Mouse (Mus musculus): ENCODE data around the gene Pigx.
"Not testable (repeated sequence)": the region's sequence is repeated elsewhere in the genome, so short reads cannot be mapped to it uniquely, and the experiment has no call there.

Gene Pigx

DNA sequence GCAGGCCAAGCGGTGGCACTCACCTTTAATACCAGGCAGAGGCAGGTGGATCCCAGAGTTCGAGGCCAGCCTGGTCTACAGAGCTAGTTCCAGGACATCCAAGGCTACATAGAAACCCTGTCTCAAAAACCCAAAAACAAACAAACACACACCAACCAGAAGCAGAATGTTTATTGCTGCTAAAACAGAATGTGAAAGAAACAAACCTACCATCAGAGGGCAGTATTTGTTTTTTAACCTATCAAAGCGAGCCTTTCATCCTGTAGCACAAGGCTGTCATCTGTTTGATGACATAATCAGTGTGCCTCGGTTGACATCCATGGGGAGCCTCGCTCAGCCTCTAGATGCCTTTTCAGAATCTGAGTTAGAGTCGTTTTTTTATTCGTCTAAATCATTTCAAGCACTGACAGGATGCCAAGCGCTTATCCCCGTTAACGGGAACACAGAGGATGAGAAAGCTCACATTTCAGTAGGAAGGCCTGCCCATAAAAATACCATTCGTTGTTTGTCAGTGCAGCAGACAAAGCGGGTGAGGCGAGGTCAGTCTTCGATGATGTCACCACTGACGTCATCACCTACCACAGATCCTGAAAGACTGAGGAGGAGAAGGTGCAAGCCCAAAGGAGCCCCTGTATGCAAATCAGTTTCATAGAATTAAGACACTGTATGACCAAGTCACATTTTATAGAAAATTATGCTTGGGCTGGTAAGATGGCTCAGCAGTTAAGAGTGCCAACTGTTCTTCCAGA lies 11.6 kb upstream of the Pigx start:
- CTCF ChIA-PET: interaction anchor here (0.6 to 0.8 kb wide), 3 partner anchors 12 to 931 kb away, joined by 3 to 5 read pairs (median 5); partner anchors contain the start of genes Cep19 and Pigx

- CTCF ChIA-PET: interaction anchor here (0.6 to 0.7 kb wide), 2 partner anchors 17 to 35 kb away, joined by 3 read pairs; no protein-coding TSS in a partner anchor
Observed at GRCm38 (mm10) chr16:32108578-32108977, 9.0 kb upstream of the Pigx start.

DNA sequence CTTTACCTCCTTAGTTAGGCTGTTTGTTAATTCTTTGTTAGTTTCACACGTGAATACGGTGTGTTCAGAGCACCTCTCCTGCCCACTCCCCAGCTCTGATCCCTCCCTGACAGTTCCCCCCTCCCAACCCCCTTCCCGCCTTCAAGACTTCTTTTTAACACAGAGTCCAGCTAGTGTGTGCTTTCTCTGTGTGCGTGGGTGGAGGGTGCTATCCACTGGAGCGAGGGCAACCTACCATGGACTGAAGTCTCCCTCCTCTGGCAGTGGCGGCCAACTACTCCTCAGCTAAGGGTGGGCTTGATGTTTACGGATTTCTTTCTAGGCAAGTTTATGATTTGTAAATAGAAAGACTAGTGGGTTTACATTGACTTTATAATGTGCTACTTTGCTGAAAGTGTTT lies 8.6 kb upstream of the Pigx start:
- CTCF ChIA-PET: interaction anchor here (0.6 to 0.7 kb wide), 2 partner anchors 17 to 35 kb away, joined by 3 read pairs; no protein-coding TSS in a partner anchor

DNA sequence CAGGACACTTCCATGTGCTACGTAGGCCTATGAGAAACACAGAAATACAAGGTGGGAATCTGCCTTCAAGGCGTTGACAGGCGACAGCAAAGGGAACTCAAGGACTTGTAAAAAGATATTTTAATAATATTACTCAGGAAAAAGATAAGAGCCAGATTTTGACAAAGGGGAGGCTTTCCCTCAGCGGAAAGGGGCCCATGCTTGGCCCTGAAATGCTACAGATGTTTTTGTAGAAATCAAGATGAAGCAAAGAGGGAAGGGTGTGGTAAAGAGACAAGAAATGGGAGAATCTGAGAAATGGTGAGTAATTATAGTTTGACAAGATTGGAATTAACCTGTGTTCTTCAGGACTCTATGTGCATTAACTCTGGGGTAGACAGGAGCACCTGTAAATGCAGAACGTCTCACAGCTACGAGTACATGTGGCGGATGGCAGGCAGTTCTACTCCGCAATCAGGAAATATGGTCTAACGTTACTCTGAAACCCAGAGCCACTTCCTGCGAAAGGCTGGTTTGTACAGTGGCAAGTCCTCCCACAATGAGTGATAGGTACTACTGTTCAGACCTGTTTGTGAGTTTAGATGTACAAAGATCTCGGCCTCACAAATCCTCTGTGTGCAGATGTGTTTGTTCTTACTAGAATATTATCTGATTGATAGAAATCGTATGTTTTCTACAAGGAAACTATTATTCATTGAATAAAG lies 8.0 kb upstream of the Pigx start:
- CTCF ChIA-PET: interaction anchor here (0.6 kb wide), 2 partner anchors 47 to 496 kb away, joined by 3 to 6 read pairs; no protein-coding TSS in a partner anchor

- CTCF ChIA-PET: interaction anchor here (0.6 kb wide), 1 partner anchor 113 kb away, joined by 4 read pairs; no protein-coding TSS in a partner anchor
Observed at GRCm38 (mm10) chr16:32105698-32106097, 6.2 kb upstream of the Pigx start.

- CTCF ChIA-PET: no interaction called here
Observed at GRCm38 (mm10) chr16:32102295-32102694, 2.8 kb upstream of the Pigx start.

GRCm38 (mm10) chr16:32098897-32099637 lies 473 bp downstream of the Pigx start:
- CTCF ChIA-PET: interaction anchor here (0.7 kb wide), 1 partner anchor 12 kb away, joined by 5 read pairs; no protein-coding TSS in a partner anchor

GRCm38 (mm10) chr16:32097757-32098156 lies 1.8 kb downstream of the Pigx start:
- CTCF ChIA-PET: not testable (repeated sequence)

- CTCF ChIA-PET: interaction anchor here (0.6 kb wide), 1 partner anchor 24 kb away, joined by 10 read pairs; no protein-coding TSS in a partner anchor
Observed at GRCm38 (mm10) chr16:32091466-32091865, 8.1 kb downstream of the Pigx start.

DNA sequence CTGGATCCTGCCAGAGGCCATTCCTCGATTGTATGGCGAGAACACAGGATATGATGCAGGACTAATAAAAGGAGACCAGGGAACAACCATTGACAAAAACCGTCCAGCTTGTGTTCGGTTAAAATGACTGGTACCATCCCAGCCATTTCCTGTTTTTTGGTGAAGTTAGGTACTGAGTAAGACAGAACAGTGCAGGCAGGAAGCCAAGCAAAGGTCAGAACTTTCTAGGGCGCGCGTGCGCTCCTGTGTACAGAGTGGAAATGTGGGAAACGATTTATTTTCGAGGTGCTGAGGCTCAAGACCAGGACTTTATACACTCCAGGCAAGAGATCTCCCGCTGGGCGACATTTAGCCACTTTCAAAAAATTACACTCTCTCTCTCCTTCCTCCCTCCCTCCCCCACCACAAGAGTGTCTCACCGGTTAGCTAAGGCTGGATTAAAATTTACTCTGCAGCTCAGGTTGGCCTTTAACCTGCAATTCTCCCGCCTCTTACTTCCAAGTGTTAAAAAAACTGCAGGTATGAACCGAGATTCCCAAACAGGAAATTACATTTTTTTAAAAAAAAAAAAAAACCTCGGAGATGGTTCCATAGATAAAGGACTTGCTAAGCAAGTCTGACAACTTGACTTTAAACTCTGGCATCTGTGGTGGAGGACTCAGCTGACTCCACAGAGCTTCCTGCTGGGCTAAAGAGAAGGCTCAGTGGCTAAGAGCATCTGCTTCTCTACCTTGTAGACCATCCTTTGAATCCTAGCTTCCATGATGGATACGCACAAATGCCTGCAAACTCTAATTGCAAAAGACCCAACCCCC lies 11.7 kb downstream of the Pigx start:
- CTCF ChIA-PET: interaction anchor here (0.5 kb wide), 1 partner anchor 17 kb away, joined by 8 read pairs; no protein-coding TSS in a partner anchor

DNA sequence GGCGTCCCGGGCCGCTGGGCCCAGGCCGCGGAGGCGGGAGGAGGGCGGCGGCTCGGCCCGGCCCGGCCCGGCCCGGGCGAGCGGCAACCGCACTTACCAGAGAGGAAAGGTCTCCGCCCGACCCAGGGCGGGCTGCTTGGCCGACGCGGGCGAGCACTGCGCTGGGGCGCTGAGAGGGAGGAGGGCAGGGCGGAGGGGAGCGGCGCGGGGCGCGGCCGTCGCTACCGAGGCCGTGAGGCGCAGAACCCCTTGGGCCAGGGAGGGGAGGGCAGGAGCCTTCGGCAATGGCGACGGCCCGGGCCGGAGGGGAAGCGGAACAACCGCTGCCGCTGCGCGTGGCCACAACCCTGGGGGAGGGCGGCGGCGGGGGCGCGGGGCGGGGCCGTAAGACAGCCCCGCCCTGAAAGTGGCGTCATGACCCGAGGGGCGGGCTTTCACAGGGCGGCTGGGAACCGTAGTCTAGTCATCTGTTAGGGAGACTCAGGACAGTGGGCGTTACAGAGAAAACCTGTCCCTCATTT lies 20.5 kb downstream of the Pigx start, which contains the start of gene Pak2:
Gene Pak2 (minus strand): TSS at position 352 of the 521 bp plus-strand sequence.
- CTCF ChIA-PET: interaction anchor here (0.6 kb wide), 1 partner anchor 351 kb away, joined by 8 read pairs; no protein-coding TSS in a partner anchor

- CTCF ChIA-PET: interaction anchor here (0.6 kb wide), 1 partner anchor 46 kb away, joined by 5 read pairs; no protein-coding TSS in a partner anchor
Observed at GRCm38 (mm10) chr16:32078408-32078990, 21.0 kb downstream of the Pigx start.

DNA sequence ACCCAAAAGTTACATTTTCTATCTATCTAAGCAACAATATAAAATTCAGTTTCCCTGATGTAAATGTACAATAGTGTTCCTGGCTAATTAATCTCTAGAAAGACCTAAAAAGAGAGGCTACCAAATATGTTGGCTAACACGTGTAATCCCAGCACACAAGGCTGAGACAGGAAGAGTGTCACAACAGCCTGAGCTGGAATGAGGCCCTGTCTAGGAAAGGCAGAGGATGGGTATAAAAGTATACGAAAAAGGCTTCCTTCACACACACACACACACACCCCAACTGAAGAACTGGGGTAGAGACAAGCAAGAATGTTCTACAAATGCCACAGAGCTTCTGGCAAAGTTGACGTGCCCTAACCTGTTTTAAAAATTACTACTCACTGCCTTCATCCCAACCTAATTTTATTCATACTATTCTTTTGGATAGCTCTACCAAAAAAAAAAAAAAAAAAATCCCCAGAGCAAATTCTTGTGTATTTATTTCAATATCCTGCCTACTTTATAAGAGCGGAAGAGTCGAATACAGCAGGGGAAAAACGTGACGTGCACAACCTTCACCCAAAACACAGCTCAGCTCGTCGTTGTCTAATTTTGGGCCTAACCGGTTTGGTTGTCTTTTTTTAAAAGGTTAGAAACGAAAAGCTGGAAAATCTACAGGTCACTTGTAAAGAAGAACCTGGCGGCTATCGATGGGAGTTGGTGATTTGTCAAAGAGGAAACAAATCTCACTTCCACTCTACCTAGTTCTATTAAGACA lies 21.7 kb downstream of the Pigx start:
- CTCF ChIA-PET: interaction anchor here (0.6 kb wide), 1 partner anchor 45 kb away, joined by 5 read pairs; no protein-coding TSS in a partner anchor

GRCm38 (mm10) chr16:32076406-32076805 lies 23.1 kb downstream of the Pigx start:
- CTCF ChIA-PET: interaction anchor here (0.7 kb wide), 4 partner anchors 17 to 662 kb away, joined by 3 to 4 read pairs (median 3); no protein-coding TSS in a partner anchor

- CTCF ChIA-PET: interaction anchor here (0.7 kb wide), 3 partner anchors 34 to 662 kb away, joined by 3 to 4 read pairs (median 3); no protein-coding TSS in a partner anchor
Observed at GRCm38 (mm10) chr16:32075762-32076161, 23.8 kb downstream of the Pigx start.

- CTCF ChIA-PET: not testable (repeated sequence)
Observed at GRCm38 (mm10) chr16:32070070-32070469, 29.5 kb downstream of the Pigx start.

GRCm38 (mm10) chr16:32068389-32069300 lies 30.9 kb downstream of the Pigx start:
- CTCF ChIA-PET: no interaction called here

DNA sequence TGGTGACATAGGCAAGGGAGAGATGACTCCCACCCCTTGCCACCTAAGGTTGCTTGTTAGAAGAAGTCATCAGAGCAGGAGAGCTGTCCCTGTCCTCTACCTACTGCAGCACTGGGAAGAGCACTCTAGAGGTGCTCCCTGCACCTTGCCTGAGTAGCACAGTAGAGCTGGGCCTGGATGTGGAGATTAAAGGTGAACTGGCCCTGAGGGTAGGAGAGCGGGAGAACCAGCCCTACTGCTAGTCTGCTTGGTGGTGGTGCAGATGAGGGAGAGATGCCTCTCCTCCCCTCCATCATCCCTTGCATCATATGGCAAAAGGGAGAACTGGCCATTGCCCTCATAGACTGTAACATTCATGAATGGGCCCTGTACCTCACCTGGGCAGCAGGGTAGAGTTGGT lies 32.6 kb downstream of the Pigx start:
- CTCF ChIA-PET: no interaction called here

Data from spleen, embryonic (tissue).